Mouse (Mus musculus): ENCODE results near the gene Slc25a27.

The Slc25a27 gene

GRCm38 (mm10) chr17:43646925-43647324 lies 20.1 kb downstream of the Slc25a27 start:
- DNase-seq (ENCODE audit: low spot score): no peak

DNA sequence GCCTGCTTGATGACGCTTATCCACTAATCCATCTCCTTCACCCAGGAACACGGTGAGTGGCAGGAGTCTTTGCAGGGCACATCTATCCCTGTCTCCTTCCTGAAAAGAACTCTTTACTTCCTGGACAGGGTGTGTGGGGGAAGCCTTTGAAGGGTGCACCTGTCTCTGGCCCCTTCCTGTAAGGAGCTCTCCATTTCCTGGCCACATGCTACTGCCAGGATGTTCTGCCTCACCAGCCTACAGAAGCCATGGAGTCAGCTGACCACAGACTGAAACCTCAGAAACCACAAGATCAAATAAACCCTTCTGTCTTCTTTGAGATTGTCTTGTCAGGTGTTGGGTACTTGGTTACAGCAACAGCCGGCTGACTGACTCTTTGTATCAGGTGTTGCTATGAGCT lies 21.9 kb downstream of the Slc25a27 start:
- DNase-seq (ENCODE audit: low spot score): no peak

GRCm38 (mm10) chr17:43644375-43644774 lies 22.6 kb downstream of the Slc25a27 start:
- no peak for DNase-seq (ENCODE audit: low spot score)

DNA sequence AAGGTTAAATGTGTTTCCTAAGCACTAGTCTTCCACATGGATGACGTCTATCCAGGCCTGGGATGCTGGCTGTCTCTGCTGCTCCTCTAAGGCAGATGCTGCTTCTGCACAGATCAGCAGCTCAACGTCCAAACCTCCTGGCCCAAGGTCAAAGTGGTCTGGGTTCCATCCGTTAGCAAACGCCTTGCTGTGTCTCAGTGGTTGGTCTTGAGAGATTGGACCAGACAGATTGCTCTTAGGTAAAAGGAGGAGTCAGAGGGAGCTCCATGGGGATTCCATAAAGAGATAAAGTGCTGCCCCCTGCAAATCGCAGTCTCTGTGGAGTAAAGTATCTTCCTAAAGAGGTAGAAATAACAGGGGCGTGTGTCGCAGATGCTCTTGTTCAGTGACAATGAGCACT lies 23.8 kb downstream of the Slc25a27 start:
- DNase-seq (ENCODE audit: low spot score): no peak

DNA sequence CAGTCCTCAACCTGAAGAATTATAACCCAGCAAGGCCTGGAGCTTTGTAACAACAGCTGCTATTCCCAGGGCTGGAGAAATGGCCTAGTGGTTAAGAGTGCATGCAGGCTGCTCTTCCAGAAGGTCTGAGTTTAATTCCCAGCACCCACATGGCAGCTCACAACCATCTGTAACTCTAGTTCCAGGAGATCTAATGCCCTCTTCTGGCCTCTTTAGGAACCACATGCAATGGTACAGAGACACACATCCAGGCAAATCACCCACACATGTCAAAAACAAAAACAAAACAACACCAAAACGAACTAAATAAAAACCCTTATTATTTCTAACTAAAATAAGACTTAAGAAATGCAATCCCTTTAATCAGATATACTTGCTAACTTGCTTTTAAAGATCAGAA lies 26.2 kb downstream of the Slc25a27 start:
- DNase-seq (ENCODE audit: low spot score): no peak

GRCm38 (mm10) chr17:43637146-43637545 lies 29.9 kb downstream of the Slc25a27 start:
- DNase-seq (ENCODE audit: low spot score): no peak

DNA sequence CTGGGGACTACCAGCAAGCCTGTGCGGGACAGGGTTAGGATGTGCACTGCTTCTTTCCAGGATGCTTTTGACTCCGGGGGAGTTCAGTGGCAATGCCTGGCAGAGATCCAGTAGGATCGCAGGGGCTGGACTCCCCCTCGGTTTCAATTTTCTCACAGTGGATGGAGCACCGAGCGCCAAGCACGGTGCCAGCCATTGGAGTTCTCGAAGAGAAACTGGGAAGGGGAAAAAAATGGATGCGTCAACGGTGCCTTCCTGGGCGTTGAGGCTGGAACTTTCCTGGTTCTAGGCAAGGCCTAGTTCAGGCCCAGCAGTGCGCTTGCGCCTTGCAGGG lies 36.6 kb downstream of the Slc25a27 start:
- no peak for DNase-seq (ENCODE audit: low spot score)

- DNase-seq (ENCODE audit: low spot score): no peak
These were observed 37.3 kb downstream of the Slc25a27 start, which contains the start of gene Tdrd6 for GRCm38 (mm10) chr17:43629496-43630426. Gene Tdrd6, minus strand, starts transcription at chr17:43630299.

DNA sequence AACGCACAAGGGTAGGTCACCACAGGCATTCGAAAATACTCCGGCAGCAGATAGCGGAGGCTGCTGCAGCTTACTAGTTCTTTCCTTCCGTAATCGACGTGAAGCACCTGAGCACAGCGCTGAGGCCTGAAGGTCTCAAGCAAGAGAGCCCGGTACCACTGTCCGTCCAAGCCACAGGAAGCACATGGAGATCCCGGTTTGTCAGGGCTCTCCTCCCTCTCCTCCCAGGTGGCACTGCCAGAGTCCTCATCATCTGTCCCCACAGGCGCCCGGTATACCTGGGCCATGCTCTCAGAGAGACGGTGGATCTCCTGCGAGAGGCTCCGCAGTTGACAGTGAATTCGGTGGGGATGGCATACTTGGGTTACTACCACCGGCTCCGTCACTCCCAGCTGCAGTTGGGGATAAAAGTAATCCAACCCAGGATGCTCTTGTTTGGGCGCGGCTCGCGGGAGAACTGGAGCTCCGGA lies 38.0 kb downstream of the Slc25a27 start:
- no peak for DNase-seq (ENCODE audit: low spot score)

- DNase-seq (ENCODE audit: low spot score): no peak
These were observed 38.8 kb downstream of the Slc25a27 start for GRCm38 (mm10) chr17:43628246-43628645.

GRCm38 (mm10) chr17:43622076-43622475 lies 44.9 kb downstream of the Slc25a27 start:
- no peak for DNase-seq (ENCODE audit: low spot score)

- DNase-seq (ENCODE audit: low spot score): no peak
These were observed 47.9 kb downstream of the Slc25a27 start for GRCm38 (mm10) chr17:43619156-43619555.

DNA sequence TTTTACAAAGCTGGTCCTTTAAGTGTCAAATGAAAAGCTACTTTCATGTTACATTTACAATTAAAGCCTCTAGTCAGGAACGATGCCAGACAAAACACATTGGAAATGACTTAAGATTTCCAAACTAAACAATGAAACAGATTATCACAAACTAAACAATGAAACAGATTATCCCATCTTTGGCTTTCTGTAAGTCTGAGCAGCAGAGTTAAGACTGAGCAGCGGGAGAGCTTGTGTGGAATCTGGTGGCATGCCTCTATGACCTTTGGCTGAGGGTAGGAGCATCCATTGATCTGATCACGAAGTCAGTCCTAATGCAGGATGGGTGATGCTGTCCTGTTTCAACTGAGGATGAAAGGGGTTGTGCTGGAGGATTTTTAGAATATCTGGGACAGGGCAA lies 54.8 kb downstream of the Slc25a27 start:
- DNase-seq (ENCODE audit: low spot score): no peak

DNA sequence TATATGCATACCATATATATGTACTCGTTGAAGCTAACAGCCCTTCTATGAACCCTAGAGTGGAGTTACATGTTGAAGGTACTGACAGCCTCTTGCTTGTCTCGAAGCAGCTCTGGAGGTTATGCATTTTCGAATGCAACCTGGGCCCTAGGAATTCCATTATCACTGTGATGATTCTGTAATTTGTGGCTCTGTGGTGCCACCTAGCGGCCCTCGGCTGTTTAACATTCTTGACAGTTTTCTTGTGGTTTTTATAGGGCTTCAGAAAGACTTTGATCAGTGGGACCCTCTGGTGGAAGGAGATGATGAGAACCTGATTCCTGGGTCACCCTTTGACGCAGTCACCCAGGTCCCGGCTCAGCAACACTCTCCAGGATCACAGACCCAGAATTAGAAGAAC lies 55.4 kb downstream of the Slc25a27 start:
- DNase-seq (ENCODE audit: low spot score): peak; percentile 28

DNA sequence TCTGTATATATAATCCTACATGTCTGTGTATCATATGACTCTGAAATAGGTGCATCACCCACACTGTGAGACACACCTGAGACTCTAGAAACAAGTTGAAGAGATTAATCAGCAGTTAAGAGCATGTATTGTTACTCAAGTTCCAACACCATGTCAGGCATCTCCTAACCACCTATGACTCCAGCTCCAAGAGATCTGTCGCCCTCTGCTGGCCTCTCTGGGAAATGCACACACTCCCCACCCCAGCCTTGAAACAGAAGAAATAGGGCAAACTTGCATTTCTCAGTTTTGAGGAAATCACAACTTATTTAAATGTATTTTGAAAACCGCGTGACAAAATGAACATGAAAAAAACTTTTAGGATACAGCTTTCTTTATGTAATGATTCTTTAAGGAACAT lies 60.3 kb downstream of the Slc25a27 start:
- peak; percentile 44 for DNase-seq (ENCODE audit: low spot score)

DNA sequence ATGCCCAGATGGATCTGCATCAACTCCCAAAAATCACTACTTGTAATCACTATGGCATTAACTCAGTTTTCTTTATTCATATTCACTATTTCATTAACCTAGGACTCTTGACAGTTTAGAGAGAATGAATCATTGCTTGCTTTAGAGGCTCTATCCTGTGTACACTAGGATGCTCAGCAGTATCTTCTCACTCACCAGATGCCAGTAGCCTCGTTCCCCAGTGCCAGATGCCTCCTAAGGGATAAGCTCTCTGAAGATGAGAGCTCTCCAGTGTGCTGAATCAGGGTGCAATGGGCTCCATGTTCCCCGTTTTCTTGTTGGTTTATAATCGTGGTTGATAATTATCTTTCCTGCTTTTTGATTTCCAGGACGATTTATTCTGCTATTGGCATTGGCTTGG lies 68.3 kb downstream of the Slc25a27 start:
- DNase-seq (ENCODE audit: low spot score): no peak

GRCm38 (mm10) chr17:43597742-43598141 lies 69.3 kb downstream of the Slc25a27 start:
- DNase-seq (ENCODE audit: low spot score): no peak

DNA sequence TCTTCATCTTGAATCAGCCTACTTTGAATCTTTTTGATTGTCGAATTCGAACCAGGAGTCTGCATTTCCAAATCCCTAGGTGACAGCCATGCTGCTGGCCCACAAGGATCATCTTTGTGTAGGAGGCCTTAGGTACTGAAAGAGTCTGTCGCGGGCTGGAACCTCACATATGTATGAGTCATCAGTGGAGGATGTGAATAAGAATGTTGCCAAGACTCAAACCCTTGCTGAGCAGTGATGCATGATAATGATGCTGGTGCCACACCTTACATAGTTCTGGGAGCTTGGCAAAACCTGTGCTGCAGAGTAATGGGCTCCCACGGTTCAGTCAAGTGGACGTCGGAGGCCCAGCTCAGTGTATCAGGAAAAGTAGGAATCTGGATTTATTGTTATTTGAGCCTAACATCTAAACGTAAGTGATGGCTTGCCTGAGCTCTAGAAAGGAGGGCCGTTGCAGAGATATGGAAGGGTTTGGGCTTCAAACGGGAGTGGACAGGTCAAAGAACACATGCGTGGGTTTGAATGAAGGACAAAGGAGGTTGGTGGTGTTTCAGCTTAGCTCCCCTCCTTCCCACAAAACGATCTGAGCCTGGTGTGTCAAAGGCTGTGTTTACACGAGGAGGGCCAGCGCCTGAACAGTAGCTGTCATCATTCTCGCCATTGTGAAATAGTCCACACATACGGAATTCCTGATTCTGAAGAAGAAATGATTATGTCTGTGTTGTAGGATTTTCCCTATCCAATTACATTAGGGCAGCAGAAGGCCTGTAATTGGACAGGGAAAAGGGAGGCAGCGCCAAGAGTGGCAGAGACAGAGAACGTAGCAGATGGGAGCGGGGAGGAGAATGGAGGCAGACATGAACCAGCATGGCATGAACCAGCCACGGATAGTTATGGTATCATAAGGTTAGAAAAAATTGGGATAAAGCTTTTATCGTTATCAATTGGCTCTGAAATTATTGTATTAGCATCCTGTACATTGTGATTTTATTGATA lies 74.4 kb downstream of the Slc25a27 start:
- DNase-seq (ENCODE audit: low spot score): no peak

Data from c-Kit-positive CD71-positive TER-119-positive erythroid progenitor cells, embryonic 14.5 days (primary cell).